Mouse (Mus musculus): Measurements from ENCODE around the gene Plekhg3. TPM values are rescaled to one million over a fixed set of nuclear protein-coding genes. Genes with fewer than 3 reads are reported as not detected.
A peak's percentile ranks its signal among the peaks of the same experiment; 100 is the strongest.

Gene Plekhg3
- polyA plus RNA-seq, 1 experiment from 2014 or later: 5.7 TPM

- no peak for ATAC-seq
- Histone ChIP-seq H3K27me3 (replicated peaks; ENCODE audit: control insufficient read depth, insufficient read depth, low read length) (no peaks in the 10 kb centered on the region), H3K4me3 (ENCODE audit: low read depth, low read length) (peak overlapping the region; percentile 52), H3K4me1 (replicated peaks; ENCODE audit: control insufficient read depth, insufficient read depth, low read length) (peaks cover 6% of the 10 kb centered on the region), H3K27ac (ENCODE audit: low read depth, low read length) (peak overlapping the region; percentile 58), H3K9me3 (ENCODE audit: control insufficient read depth) (no peaks in the 10 kb centered on the region), H3K4me2 (replicated peaks; ENCODE audit: low read depth) (peak overlapping the region; percentile 80), H3K9ac (ENCODE audit: low read depth, low read length) (peak overlapping the region; percentile 59; the same call in 1 of the 2 replicates), H3K36me3 (ENCODE audit: control insufficient read depth, insufficient read depth) (no peaks in the 10 kb centered on the region; the same call in 1 of the 2 replicates)
- TF ChIP-seq CTCF (IDR thresholded peaks at IDR 0.05; ENCODE audit: low read depth): no peak
- 18% methylated on average over 9 of the region's 9 CpGs for WGBS
Measured at GRCm38 (mm10) chr12:76535471-76535900, 4.8 kb downstream of the Plekhg3 start.

- peaks cover 10% of the 10 kb centered on the region for H3K4me1 ChIP-seq (replicated peaks; ENCODE audit: control insufficient read depth, insufficient read depth, low read length)
- TF ChIP-seq CTCF (IDR thresholded peaks at IDR 0.05; ENCODE audit: low read depth): no peak
- 0 out of 2 replicates have a peak overlapping the region, but pooled peaks have one; percentile 13 for H3K9ac ChIP-seq (ENCODE audit: low read depth, low read length)
- H3K4me2 ChIP-seq (replicated peaks; ENCODE audit: low read depth): peak overlapping the region; percentile 80
- H3K36me3 ChIP-seq (ENCODE audit: control insufficient read depth, insufficient read depth): no peaks in the 10 kb centered on the region; the same call in 1 of the 2 replicates
- 75% methylated on average over 8 of the region's 8 CpGs for WGBS
- H3K27me3 ChIP-seq (replicated peaks; ENCODE audit: control insufficient read depth, insufficient read depth, low read length): no peaks in the 10 kb centered on the region
- peak overlapping the region; percentile 46; the same call in 1 of the 2 replicates for H3K27ac ChIP-seq (ENCODE audit: low read depth, low read length)
- H3K9me3 ChIP-seq (ENCODE audit: control insufficient read depth): no peaks in the 10 kb centered on the region
- ATAC-seq: no peak
- H3K4me3 ChIP-seq (ENCODE audit: low read depth, low read length): no peak overlapping the region
Measured at GRCm38 (mm10) chr12:76536591-76537153, 6.0 kb downstream of the Plekhg3 start.

- Histone ChIP-seq H3K4me1 (replicated peaks; ENCODE audit: control insufficient read depth, insufficient read depth, low read length) (peaks cover 10% of the 10 kb centered on the region), H3K9me3 (ENCODE audit: control insufficient read depth) (no peaks in the 10 kb centered on the region), H3K36me3 (ENCODE audit: control insufficient read depth, insufficient read depth) (no peaks in the 10 kb centered on the region; the same call in 1 of the 2 replicates), H3K27ac (ENCODE audit: low read depth, low read length) (peak overlapping the region; percentile 46), H3K4me3 (ENCODE audit: low read depth, low read length) (no peak overlapping the region), H3K27me3 (replicated peaks; ENCODE audit: control insufficient read depth, insufficient read depth, low read length) (no peaks in the 10 kb centered on the region), H3K4me2 (replicated peaks; ENCODE audit: low read depth) (0 out of 2 replicates have a peak overlapping the region, but pooled peaks have one; percentile 18), H3K9ac (ENCODE audit: low read depth, low read length) (no peak overlapping the region)
- TF ChIP-seq CTCF (IDR thresholded peaks at IDR 0.05; ENCODE audit: low read depth): no peak
- WGBS: 48% methylated on average over 8 of the region's 8 CpGs
- ATAC-seq: no peak; the same call in 1 of the 2 replicates
Measured at GRCm38 (mm10) chr12:76537434-76537833, 6.7 kb downstream of the Plekhg3 start.

- WGBS: 79% methylated on average over 3 of the region's 3 CpGs
- Histone ChIP-seq H3K27me3 (replicated peaks; ENCODE audit: control insufficient read depth, insufficient read depth, low read length) (no peaks in the 10 kb centered on the region), H3K4me2 (replicated peaks; ENCODE audit: low read depth) (no peak overlapping the region), H3K36me3 (ENCODE audit: control insufficient read depth, insufficient read depth) (no peaks in the 10 kb centered on the region; the same call in 1 of the 2 replicates), H3K4me1 (replicated peaks; ENCODE audit: control insufficient read depth, insufficient read depth, low read length) (peaks cover 10% of the 10 kb centered on the region), H3K9ac (ENCODE audit: low read depth, low read length) (no peak overlapping the region), H3K27ac (ENCODE audit: low read depth, low read length) (0 out of 2 replicates have a peak overlapping the region, but pooled peaks have one; percentile 28), H3K9me3 (ENCODE audit: control insufficient read depth) (no peaks in the 10 kb centered on the region), H3K4me3 (ENCODE audit: low read depth, low read length) (no peak overlapping the region)
- no peak for ATAC-seq
- TF ChIP-seq CTCF (IDR thresholded peaks at IDR 0.05; ENCODE audit: low read depth): no peak
Measured at GRCm38 (mm10) chr12:76540169-76540568, 9.5 kb downstream of the Plekhg3 start.

- Histone ChIP-seq H3K27me3 (replicated peaks; ENCODE audit: control insufficient read depth, insufficient read depth, low read length) (no peaks in the 10 kb centered on the region), H3K4me2 (replicated peaks; ENCODE audit: low read depth) (no peak overlapping the region), H3K36me3 (ENCODE audit: control insufficient read depth, insufficient read depth) (no peaks in the 10 kb centered on the region; the same call in 1 of the 2 replicates), H3K4me3 (ENCODE audit: low read depth, low read length) (no peak overlapping the region), H3K27ac (ENCODE audit: low read depth, low read length) (peak overlapping the region; percentile 28; the same call in 1 of the 2 replicates), H3K9me3 (ENCODE audit: control insufficient read depth) (no peaks in the 10 kb centered on the region), H3K9ac (ENCODE audit: low read depth, low read length) (no peak overlapping the region), H3K4me1 (replicated peaks; ENCODE audit: control insufficient read depth, insufficient read depth, low read length) (peaks cover 12% of the 10 kb centered on the region)
- no peak for TF ChIP-seq CTCF (IDR thresholded peaks at IDR 0.05; ENCODE audit: low read depth)
- WGBS: 42% methylated on average over 10 of the region's 10 CpGs
- ATAC-seq: no peak
Measured at GRCm38 (mm10) chr12:76540701-76541221, 10.1 kb downstream of the Plekhg3 start.

GRCm38 (mm10) chr12:76541475-76541874 is 10.8 kb downstream of the Plekhg3 start:
- Histone ChIP-seq H3K27me3 (replicated peaks; ENCODE audit: control insufficient read depth, insufficient read depth, low read length) (no peaks in the 10 kb centered on the region), H3K36me3 (ENCODE audit: control insufficient read depth, insufficient read depth) (no peaks in the 10 kb centered on the region; the same call in 1 of the 2 replicates), H3K4me3 (ENCODE audit: low read depth, low read length) (no peak overlapping the region), H3K9me3 (ENCODE audit: control insufficient read depth) (no peaks in the 10 kb centered on the region), H3K27ac (ENCODE audit: low read depth, low read length) (no peak overlapping the region), H3K4me1 (replicated peaks; ENCODE audit: control insufficient read depth, insufficient read depth, low read length) (peaks cover 13% of the 10 kb centered on the region), H3K4me2 (replicated peaks; ENCODE audit: low read depth) (0 out of 2 replicates have a peak overlapping the region, but pooled peaks have one; percentile 18), H3K9ac (ENCODE audit: low read depth, low read length) (no peak overlapping the region)
- WGBS: 25% methylated on average over 8 of the region's 8 CpGs
- ATAC-seq: no peak
- TF ChIP-seq CTCF (IDR thresholded peaks at IDR 0.05; ENCODE audit: low read depth): no peak
